Mouse (Mus musculus): ENCODE data around the gene Slc17a2. TPM values are rescaled to one million over a fixed set of nuclear protein-coding genes. Genes with fewer than 3 reads are reported as not detected.

The Slc17a2 gene
- total and polyA plus RNA-seq, 3 experiments: not detected

DNA sequence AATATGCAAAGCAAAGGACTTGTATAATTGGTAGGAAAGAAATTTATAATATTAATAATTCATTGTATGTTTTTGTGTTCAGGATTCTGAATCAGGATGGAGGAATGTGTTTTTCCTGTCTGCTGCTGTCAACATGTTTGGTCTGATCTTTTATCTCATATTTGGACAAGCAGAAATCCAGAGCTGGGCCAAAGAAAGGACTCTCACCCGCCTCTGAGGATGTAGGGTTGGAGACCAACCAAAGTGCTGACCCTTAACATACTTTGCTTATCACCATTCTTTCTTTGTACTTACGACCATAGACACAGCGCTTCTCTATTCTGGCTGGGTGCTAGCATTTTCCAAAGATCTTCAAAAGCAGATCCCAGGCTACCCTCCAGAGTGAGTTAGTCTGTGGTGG is 15.4 kb downstream of the Slc17a2 start:
- Histone ChIP-seq H3K9me3 (replicated peaks; ENCODE audit: insufficient read depth, low read length) (no peaks in the 10 kb centered on the region), H3K79me2 (ENCODE audit: control insufficient read depth, insufficient read depth, low read length, poor library complexity) (no peaks in the 10 kb centered on the region), H3K27me3 (ENCODE audit: control insufficient read depth in 1 of 2, insufficient read depth in 2 of 2, low read length in 2 of 2) (peaks cover 12% of the 10 kb centered on the region in 2 experiments), H3K4me3 (ENCODE audit: control insufficient read depth in 1 of 2, insufficient read depth in 1 of 2, low read depth in 2 of 2, low read length in 2 of 2) (no peak overlapping the region), H3K9ac (ENCODE audit: control insufficient read depth, low read depth, low read length, poor library complexity, severe bottlenecking) (no peak overlapping the region), H3K4me1 (ENCODE audit: control insufficient read depth in 1 of 2, insufficient read depth in 2 of 2, low read length in 2 of 2) (no peaks in the 10 kb centered on the region), H3K27ac (ENCODE audit: control insufficient read depth, low read depth, low read length) (no peak overlapping the region), H3K36me3 (ENCODE audit: control insufficient read depth in 1 of 2, insufficient read depth in 2 of 2, low read length in 2 of 2) (no peaks in the 10 kb centered on the region)
- no peak for DNase-seq (ENCODE audit: low read depth, low spot score)
- TF ChIP-seq E2F4 (IDR thresholded peaks at IDR 0.05; ENCODE audit: borderline replicate concordance, low read depth, low read length) (no peak), GATA1 (IDR thresholded peaks at IDR 0.05; ENCODE audit: low read depth, low read length) (no peak), ZC3H11A (IDR thresholded peaks at IDR 0.05; ENCODE audit: low read depth, low read length) (no peak), ZKSCAN1 (IDR thresholded peaks at IDR 0.05; ENCODE audit: low read depth, low read length) (no peak), CTCF (IDR thresholded peaks at IDR 0.05 in 2 of 3, conservative IDR thresholded peaks at IDR 0.05 in 1 of 3; ENCODE audit: control insufficient read depth in 1 of 3, insufficient read depth in 1 of 3, low read depth in 2 of 3, low read length in 3 of 3, poor library complexity in 1 of 3, severe bottlenecking in 1 of 3) (no peak), SIN3A (IDR thresholded peaks at IDR 0.05; ENCODE audit: low read length) (no peak), TBP (IDR thresholded peaks at IDR 0.05; ENCODE audit: low read depth, low read length) (no peak), POLR2A (IDR thresholded peaks at IDR 0.05; ENCODE audit: control insufficient read depth in 1 of 2, insufficient read depth in 1 of 2, low read depth in 1 of 2, low read length in 2 of 2, poor library complexity in 1 of 2) (no peak), NRF1 (IDR thresholded peaks at IDR 0.05; ENCODE audit: insufficient read depth, low read depth, low read length, poor library complexity, severe bottlenecking) (no peak), RAD21 (IDR thresholded peaks at IDR 0.05; ENCODE audit: low read depth, low read length) (no peak)

DNA sequence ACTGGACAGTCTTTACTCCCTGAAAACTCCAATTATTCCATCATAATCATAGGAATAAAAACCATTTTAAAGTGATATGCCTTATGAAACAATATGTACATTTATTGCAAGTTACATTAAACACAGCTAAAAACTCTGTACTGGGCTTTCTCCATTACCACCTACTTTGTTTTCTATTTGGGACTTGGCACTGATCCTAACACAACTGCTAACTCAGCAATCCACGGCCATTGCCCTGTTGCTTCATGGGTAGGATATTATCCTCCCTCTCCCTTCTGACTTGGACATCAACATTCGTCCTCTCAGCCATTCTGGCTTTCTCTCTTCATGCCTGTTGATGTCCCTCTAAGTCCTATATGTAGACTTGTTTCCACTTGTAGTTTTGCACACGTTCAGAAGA is 19.8 kb downstream of the Slc17a2 start:
- no peak overlapping the region for H3K4me3 ChIP-seq (ENCODE audit: control insufficient read depth in 1 of 2, insufficient read depth in 1 of 2, low read depth in 2 of 2, low read length in 2 of 2)
- no peak for DNase-seq (ENCODE audit: low read depth, low spot score)

More for the DNA sequence above, 19.8 kb downstream of the Slc17a2 start:
- Histone ChIP-seq H3K4me1 (ENCODE audit: control insufficient read depth in 1 of 2, insufficient read depth in 2 of 2, low read length in 2 of 2) (no peaks in the 10 kb centered on the region), H3K36me3 (ENCODE audit: control insufficient read depth in 1 of 2, insufficient read depth in 2 of 2, low read length in 2 of 2) (no peaks in the 10 kb centered on the region), H3K27ac (ENCODE audit: control insufficient read depth, low read depth, low read length) (no peak overlapping the region), H3K79me2 (ENCODE audit: control insufficient read depth, insufficient read depth, low read length, poor library complexity) (no peaks in the 10 kb centered on the region), H3K9ac (ENCODE audit: control insufficient read depth, low read depth, low read length, poor library complexity, severe bottlenecking) (no peak overlapping the region), H3K27me3 (ENCODE audit: control insufficient read depth in 1 of 2, insufficient read depth in 2 of 2, low read length in 2 of 2) (peaks cover 12 to 14% of the 10 kb centered on the region in 2 experiments), H3K9me3 (replicated peaks; ENCODE audit: insufficient read depth, low read length) (no peaks in the 10 kb centered on the region)
- TF ChIP-seq POLR2AphosphoS2 (IDR thresholded peaks at IDR 0.05; ENCODE audit: low read length): no peak
- no peak for TF ChIP-seq MAFK (IDR thresholded peaks at IDR 0.05; ENCODE audit: borderline replicate concordance, low read depth, low read length)
- TF ChIP-seq POLR2A (IDR thresholded peaks at IDR 0.05; ENCODE audit: control insufficient read depth in 1 of 2, insufficient read depth in 1 of 2, low read depth in 1 of 2, low read length in 2 of 2, poor library complexity in 1 of 2): no peak
- no peak for TF ChIP-seq MAX (IDR thresholded peaks at IDR 0.05; ENCODE audit: low read length)
- TF ChIP-seq NELFE (IDR thresholded peaks at IDR 0.05; ENCODE audit: low read depth, low read length): no peak
- no peak for TF ChIP-seq ZKSCAN1 (IDR thresholded peaks at IDR 0.05; ENCODE audit: low read depth, low read length)
- TF ChIP-seq BHLHE40 (IDR thresholded peaks at IDR 0.05; ENCODE audit: borderline replicate concordance, low read depth, low read length): no peak
- no peak for TF ChIP-seq CHD2 (IDR thresholded peaks at IDR 0.05; ENCODE audit: low read length)
- TF ChIP-seq POLR2AphosphoS5 (IDR thresholded peaks at IDR 0.05; ENCODE audit: borderline replicate concordance, low read depth, low read length): no peak
- no peak for TF ChIP-seq SIN3A (IDR thresholded peaks at IDR 0.05; ENCODE audit: low read length)
- no peak for TF ChIP-seq MYB (IDR thresholded peaks at IDR 0.05; ENCODE audit: low read depth, low read length)
- no peak for TF ChIP-seq JUND (IDR thresholded peaks at IDR 0.05; ENCODE audit: low read depth, low read length)
- no peak for TF ChIP-seq GABPA (IDR thresholded peaks at IDR 0.05; ENCODE audit: low read depth, low read length)
- no peak for TF ChIP-seq SMC3 (IDR thresholded peaks at IDR 0.05; ENCODE audit: low read depth, low read length)
- TF ChIP-seq MEF2A (IDR thresholded peaks at IDR 0.05; ENCODE audit: extremely low read depth, insufficient replicate concordance, low read depth, low read length, poor library complexity, severe bottlenecking): no peak
- no peak for TF ChIP-seq ZMIZ1 (IDR thresholded peaks at IDR 0.05; ENCODE audit: low read depth, low read length)
- TF ChIP-seq E2F4 (IDR thresholded peaks at IDR 0.05; ENCODE audit: borderline replicate concordance, low read depth, low read length): no peak
- no peak for TF ChIP-seq ZC3H11A (IDR thresholded peaks at IDR 0.05; ENCODE audit: low read depth, low read length)
- TF ChIP-seq KAT2A (conservative IDR thresholded peaks at IDR 0.05; ENCODE audit: low read depth, low read length): no peak

All from MEL (cell line).